Mouse (Mus musculus): ENCODE data around the gene Eef1b2.

DNA sequence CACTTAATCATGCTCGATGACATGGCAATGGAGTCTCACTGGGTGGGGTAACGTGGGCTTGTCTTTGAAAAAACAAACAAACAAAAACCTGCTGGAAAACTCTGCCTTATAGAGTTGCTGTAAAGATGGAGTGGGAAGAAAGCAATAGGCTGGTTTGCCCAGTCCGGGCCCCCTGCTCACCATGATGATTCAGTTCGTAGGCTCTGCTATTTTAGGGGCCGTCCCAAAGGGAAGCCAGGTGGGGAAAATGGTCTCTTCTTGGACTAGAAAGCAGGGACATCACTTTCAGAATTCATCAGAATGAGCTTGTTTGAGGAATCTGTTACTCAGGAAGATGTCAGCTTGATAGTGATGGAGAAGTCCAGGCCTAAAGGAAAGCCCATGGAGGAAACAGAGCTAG, 50.6 kb downstream of the Eef1b2 start:
- no peak for TF ChIP-seq POLR2A (IDR thresholded peaks at IDR 0.05; ENCODE audit: low read depth, low read length)
- TF ChIP-seq CTCF (conservative IDR thresholded peaks at IDR 0.05; ENCODE audit: insufficient read depth, insufficient read length, low read depth, low read length), result no peak

Measured in kidney, adult 2 months (tissue).